Mouse (Mus musculus) liver, postnatal 0 days (tissue): ENCODE measurements around the gene 4930447C04Rik.

Experiments used
- CTCF ChIP-seq: sonication (generic); IDR thresholded peaks from 2 replicates; pipeline ENCODE4 v1.5.1; 2016; ENCODE audit warnings: antibody characterized with exemption, low read depth
- EP300 ChIP-seq: IDR thresholded peaks from 2 replicates; pipeline ENCODE4 v1.6.1; 2016; ENCODE audit warnings: antibody characterized with exemption, low read depth, mild to moderate bottlenecking

DNA sequence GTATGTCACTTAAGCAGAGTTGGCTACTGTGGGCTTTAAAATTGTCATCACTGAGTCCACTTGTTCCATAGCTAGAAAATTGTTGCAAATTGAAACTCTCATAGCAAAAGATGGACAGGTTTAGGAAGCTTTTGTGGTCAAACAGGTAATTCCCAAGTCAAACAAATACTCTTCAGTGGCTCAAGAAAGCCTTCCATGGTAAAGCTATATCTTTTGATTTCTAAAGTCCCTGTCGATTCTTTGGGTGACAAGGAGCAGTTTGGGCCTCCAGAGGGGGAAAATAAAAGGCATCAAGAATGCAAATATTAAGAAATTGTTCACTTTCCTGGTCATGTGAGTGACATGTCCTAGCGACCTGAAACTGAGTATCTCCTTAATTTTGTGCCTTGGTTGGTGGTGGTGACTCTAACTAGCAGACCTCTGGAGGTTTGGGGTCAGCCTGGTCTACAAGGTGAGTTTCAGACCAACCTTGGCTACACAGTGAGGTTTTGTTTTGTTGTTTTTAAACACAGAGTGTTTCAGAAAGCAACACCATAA, 3.1 kb upstream of the 4930447C04Rik start:
- TF ChIP-seq CTCF (no peak), EP300 (no peak)
